Mouse (Mus musculus) liver, embryonic 13.5 days (tissue): ENCODE measurements around the gene Lemd1. TPM values are rescaled to one million over a fixed set of nuclear protein-coding genes. Genes with fewer than 3 reads are reported as not detected.

Experiments used
- ATAC-seq: fragments of 200-750 bp; cut with Nextera tagmentation; 2 replicates; pipeline ENCODE4 v1.8.0; 2017; ENCODE audit warnings: low read depth, mild to moderate bottlenecking, moderate number of reproducible peaks, moderate library complexity
- DNase-seq: peaks from one replicate; pipeline ENCODE4 v3.0.0; 2022
- H3K27ac ChIP-seq: fragments of 300-500 bp; sonication (generic); 2 replicates; pipeline ENCODE4 v1.5.1; 2015; ENCODE audit warnings: moderate library complexity, mild to moderate bottlenecking, inconsistent platforms
- H3K27me3 ChIP-seq: fragments of 300-500 bp; sonication (generic); 2 replicates; pipeline ENCODE4 v1.6.1; 2015; ENCODE audit warnings: mild to moderate bottlenecking, inconsistent platforms
- H3K36me3 ChIP-seq: fragments of 300-500 bp; sonication (generic); 2 replicates; pipeline ENCODE4 v1.6.1; 2015; ENCODE audit warnings: mild to moderate bottlenecking, inconsistent platforms
- H3K4me1 ChIP-seq: fragments of 300-500 bp; sonication (generic); replicated peaks from 2 replicates; pipeline ENCODE4 v1.6.1; 2015; ENCODE audit warnings: inconsistent platforms
- H3K4me2 ChIP-seq: fragments of 300-500 bp; sonication (generic); 2 replicates; pipeline ENCODE4 v1.6.1; 2015; ENCODE audit warnings: inconsistent platforms, mild to moderate bottlenecking, moderate library complexity
- H3K4me3 ChIP-seq: fragments of 300-500 bp; sonication (generic); replicated peaks from 2 replicates; pipeline ENCODE4 v1.5.1; 2015; ENCODE audit warnings: mild to moderate bottlenecking, inconsistent platforms
- H3K9ac ChIP-seq: fragments of 300-500 bp; sonication (generic); 2 replicates; pipeline ENCODE4 v1.6.1; 2015; ENCODE audit warnings: mild to moderate bottlenecking, inconsistent platforms
- H3K9me3 ChIP-seq: fragments of 300-500 bp; sonication (generic); replicated peaks from 2 replicates; pipeline ENCODE4 v1.6.1; 2016; ENCODE audit warnings: inconsistent platforms
- WGBS: fragments of 180-500 bp; shearing (Covaris S2); methylation state at CpG from one replicate; pipeline ENCODE4 v1.1.7; 2015; ENCODE audit not compliant: insufficient replicate concordance; 5-methylcytosine and 5-hydroxymethylcytosine counted together
- polyA plus RNA-seq: library from polyadenylated mRNA; unstranded; fragments of >200 nt; fragmentation: Nextera tagmentation; extraction: Ambion mirVana; gene quantifications from 2 replicates; pipeline ENCODE4 v1.2.1, GENCODE M21; 2015

Gene Lemd1
- polyA plus RNA-seq, 1 experiment from 2014 or later: not detected

- Histone ChIP-seq H3K36me3 (no peaks in the 10 kb centered on the region), H3K27ac (no peak overlapping the region), H3K9me3 (no peaks in the 10 kb centered on the region), H3K9ac (no peak overlapping the region), H3K4me2 (no peak overlapping the region), H3K4me3 (no peak overlapping the region), H3K27me3 (peaks cover 60% of the 10 kb centered on the region), H3K4me1 (peaks cover 17% of the 10 kb centered on the region; the same call in 1 of the 2 replicates)
- WGBS: 59% methylated on average over 3 of the region's 3 CpGs
- no peak for ATAC-seq
- DNase-seq: no peak
These were observed 104.8 kb downstream of the Lemd1 start for GRCm38 (mm10) chr1:132296051-132296450.

GRCm38 (mm10) chr1:132298425-132298800 is 107.2 kb downstream of the Lemd1 start, which contains the start of gene Klhdc8a:
Gene Klhdc8a, plus strand, starts transcription at chr1:132298626.
- ATAC-seq: peak; percentile 25; the same call in 1 of the 2 replicates
- no peaks in the 10 kb centered on the region for H3K9me3 ChIP-seq
- H3K27ac ChIP-seq: no peak within 1 kb of the TSS
- H3K4me1 ChIP-seq: peaks cover 15% of the 10 kb centered on the region; the same call in 1 of the 2 replicates
- peaks cover 83% of the 10 kb centered on the region for H3K27me3 ChIP-seq
- H3K9ac ChIP-seq: peak within 1 kb of the TSS; percentile 45
- peak within 1 kb of the TSS; percentile 71 for H3K4me2 ChIP-seq
- 3% methylated on average over 28 of the region's 28 CpGs for WGBS
- H3K36me3 ChIP-seq: no peaks in the 10 kb centered on the region
- H3K4me3 ChIP-seq: peak within 1 kb of the TSS; percentile 55
- no peak for DNase-seq

- H3K4me3 ChIP-seq: peak overlapping the region; percentile 55
- DNase-seq: no peak
- H3K27ac ChIP-seq: no peak overlapping the region
- no peaks in the 10 kb centered on the region for H3K36me3 ChIP-seq
- peak; percentile 32; the same call in 1 of the 2 replicates for ATAC-seq
- H3K4me2 ChIP-seq: peak overlapping the region; percentile 71
- H3K9ac ChIP-seq: peak overlapping the region; percentile 45
- no peaks in the 10 kb centered on the region for H3K9me3 ChIP-seq
- H3K27me3 ChIP-seq: peaks cover 88% of the 10 kb centered on the region
- peaks cover 15% of the 10 kb centered on the region; the same call in 1 of the 2 replicates for H3K4me1 ChIP-seq
- 1% methylated on average over 70 of the region's 71 CpGs for WGBS
These were observed 107.7 kb downstream of the Lemd1 start for GRCm38 (mm10) chr1:132298801-132299464.

GRCm38 (mm10) chr1:132299744-132300143 is 108.5 kb downstream of the Lemd1 start:
- no peak for ATAC-seq
- Histone ChIP-seq H3K9ac (no peak overlapping the region), H3K4me2 (no peak overlapping the region), H3K4me3 (no peak overlapping the region), H3K9me3 (no peaks in the 10 kb centered on the region), H3K36me3 (no peaks in the 10 kb centered on the region), H3K27ac (no peak overlapping the region), H3K4me1 (peaks cover 15% of the 10 kb centered on the region; the same call in 1 of the 2 replicates), H3K27me3 (peaks cover 88% of the 10 kb centered on the region)
- no peak for DNase-seq
- 64% methylated on average over 5 of the region's 5 CpGs for WGBS

- 84% methylated on average over 5 of the region's 5 CpGs for WGBS
- Histone ChIP-seq H3K27ac (no peak overlapping the region), H3K36me3 (no peaks in the 10 kb centered on the region), H3K4me2 (no peak overlapping the region), H3K4me3 (no peak overlapping the region), H3K4me1 (peaks cover 15% of the 10 kb centered on the region; the same call in 1 of the 2 replicates), H3K9ac (no peak overlapping the region), H3K27me3 (peaks cover 77% of the 10 kb centered on the region), H3K9me3 (no peaks in the 10 kb centered on the region)
- ATAC-seq (no peak), DNase-seq (no peak)
These were observed 110.0 kb downstream of the Lemd1 start for GRCm38 (mm10) chr1:132301242-132301641.

- Histone ChIP-seq H3K4me1 (peaks cover 15% of the 10 kb centered on the region; the same call in 1 of the 2 replicates), H3K4me2 (no peak overlapping the region), H3K9me3 (no peaks in the 10 kb centered on the region), H3K36me3 (no peaks in the 10 kb centered on the region), H3K4me3 (no peak overlapping the region), H3K9ac (no peak overlapping the region), H3K27me3 (peaks cover 65% of the 10 kb centered on the region), H3K27ac (no peak overlapping the region)
- 72% methylated on average over 9 of the region's 9 CpGs for WGBS
- ATAC-seq (no peak), DNase-seq (no peak)
These were observed 111.2 kb downstream of the Lemd1 start for GRCm38 (mm10) chr1:132302341-132302866.

- Histone ChIP-seq H3K4me2 (no peak overlapping the region), H3K4me3 (no peak overlapping the region), H3K9me3 (no peaks in the 10 kb centered on the region), H3K9ac (no peak overlapping the region), H3K27me3 (peaks cover 56% of the 10 kb centered on the region), H3K4me1 (no peaks in the 10 kb centered on the region), H3K36me3 (no peaks in the 10 kb centered on the region), H3K27ac (no peak overlapping the region)
- ATAC-seq (no peak), DNase-seq (no peak)
- WGBS: 40% methylated on average over 9 of the region's 9 CpGs
These were observed 113.5 kb downstream of the Lemd1 start for GRCm38 (mm10) chr1:132304618-132305214.

- no peak overlapping the region for H3K4me3 ChIP-seq
- no peak overlapping the region for H3K9ac ChIP-seq
- H3K27me3 ChIP-seq: peaks cover 48% of the 10 kb centered on the region
- H3K27ac ChIP-seq: no peak overlapping the region
- H3K4me1 ChIP-seq: no peaks in the 10 kb centered on the region
- H3K36me3 ChIP-seq: no peaks in the 10 kb centered on the region
- no peak for ATAC-seq
- H3K9me3 ChIP-seq: no peaks in the 10 kb centered on the region
- no peak overlapping the region for H3K4me2 ChIP-seq
- no peak for DNase-seq
- 13% methylated on average over 4 of the region's 4 CpGs for WGBS
These were observed 114.9 kb downstream of the Lemd1 start for GRCm38 (mm10) chr1:132306160-132306559.

- H3K4me1 ChIP-seq: peaks cover 1% of the 10 kb centered on the region; the same call in 1 of the 2 replicates
- H3K9ac ChIP-seq: no peak overlapping the region
- no peak for DNase-seq
- H3K36me3 ChIP-seq: no peaks in the 10 kb centered on the region
- H3K4me3 ChIP-seq: no peak overlapping the region
- H3K27ac ChIP-seq: no peak overlapping the region
- no peak for ATAC-seq
- WGBS: 19% methylated on average over 4 of the region's 4 CpGs
- no peak overlapping the region for H3K4me2 ChIP-seq
- H3K9me3 ChIP-seq: no peaks in the 10 kb centered on the region
- H3K27me3 ChIP-seq: peaks cover 44% of the 10 kb centered on the region
These were observed 115.6 kb downstream of the Lemd1 start for GRCm38 (mm10) chr1:132306808-132307207.

GRCm38 (mm10) chr1:132307962-132308361 is 116.7 kb downstream of the Lemd1 start:
- ATAC-seq: no peak
- 68% methylated on average over 6 of the region's 6 CpGs for WGBS
- peaks cover 41% of the 10 kb centered on the region for H3K27me3 ChIP-seq

GRCm38 (mm10) chr1:132308674-132309073 is 117.4 kb downstream of the Lemd1 start:
- no peaks in the 10 kb centered on the region for H3K36me3 ChIP-seq
- no peak overlapping the region for H3K4me2 ChIP-seq
- DNase-seq: no peak
- peaks cover 37% of the 10 kb centered on the region for H3K27me3 ChIP-seq
- no peak overlapping the region for H3K27ac ChIP-seq
- H3K9ac ChIP-seq: no peak overlapping the region
- H3K4me3 ChIP-seq: no peak overlapping the region
- 79% methylated on average over 7 of the region's 7 CpGs for WGBS
- no peak for ATAC-seq
- peaks cover 7% of the 10 kb centered on the region; the same call in 1 of the 2 replicates for H3K4me1 ChIP-seq
- no peaks in the 10 kb centered on the region for H3K9me3 ChIP-seq

More at GRCm38 (mm10) chr1:132307962-132308361, 116.7 kb downstream of the Lemd1 start:
- Histone ChIP-seq H3K4me3 (no peak overlapping the region), H3K9me3 (no peaks in the 10 kb centered on the region), H3K27ac (no peak overlapping the region), H3K4me2 (no peak overlapping the region), H3K9ac (no peak overlapping the region), H3K4me1 (peaks cover 7% of the 10 kb centered on the region; the same call in 1 of the 2 replicates), H3K36me3 (no peaks in the 10 kb centered on the region)
- DNase-seq: no peak
